Mouse (Mus musculus): ENCODE measurements around the gene Ttl.

GRCm38 (mm10) chr2:129046172-129046845 lies 19.4 kb upstream of the Ttl start:
- TF ChIP-seq CTCF (IDR thresholded peaks at IDR 0.05; ENCODE audit: insufficient read depth, low read length) = no peak
- TF ChIP-seq POLR2A (IDR thresholded peaks at IDR 0.05; ENCODE audit: borderline replicate concordance, extremely low read depth, low read depth, low read length) = no peak
